Mouse (Mus musculus) cerebellum, adult 9-10 months (tissue): ENCODE data around the gene Fbxo17.
A peak's percentile ranks its signal among the peaks of the same experiment; 100 is the strongest.
"Not testable (repeated sequence)": the region's sequence is repeated elsewhere in the genome, so short reads cannot be mapped to it uniquely, and the experiment has no call there.

Source experiments
- DNase-seq: peaks from one replicate; pipeline ENCODE4 v3.0.0; 2022

Fbxo17 gene

DNA sequence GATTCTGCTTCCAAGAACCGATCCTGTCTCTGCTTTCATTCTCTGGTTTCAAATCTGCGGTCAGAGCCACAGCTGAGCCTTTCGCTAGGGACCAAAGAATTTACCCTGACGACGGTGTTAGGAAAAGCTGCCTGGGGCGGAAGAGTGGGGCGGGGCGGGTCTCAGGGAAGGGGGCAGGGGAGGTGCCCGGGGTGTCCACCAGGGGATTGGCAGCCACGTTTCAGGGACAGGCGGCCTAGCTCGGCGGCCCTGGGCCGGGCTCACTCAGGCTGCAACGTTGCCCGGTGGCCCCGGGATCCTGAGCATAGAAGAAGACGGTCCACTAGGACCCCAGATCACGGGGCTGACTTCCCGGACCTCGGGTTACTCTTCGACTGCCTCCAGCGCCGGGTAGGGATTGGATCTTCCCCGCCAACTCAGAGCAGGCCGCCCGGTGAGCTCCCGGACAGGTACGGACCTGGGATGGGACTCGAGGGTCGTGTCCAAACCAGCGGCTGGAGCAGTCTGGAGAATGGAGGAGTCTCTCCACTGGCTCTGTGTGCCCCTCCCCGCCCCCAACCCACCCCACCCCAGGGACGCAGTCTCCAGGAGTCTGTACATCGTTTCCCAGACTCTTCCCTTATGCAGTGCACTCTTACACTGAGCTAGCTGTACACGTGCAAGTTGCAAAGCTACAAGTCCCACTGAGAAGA lies at the start of gene Fbxo17:
Gene Fbxo17 (plus strand): TSS at position 215 of the 692 bp plus-strand sequence.
- no peak for DNase-seq

DNA sequence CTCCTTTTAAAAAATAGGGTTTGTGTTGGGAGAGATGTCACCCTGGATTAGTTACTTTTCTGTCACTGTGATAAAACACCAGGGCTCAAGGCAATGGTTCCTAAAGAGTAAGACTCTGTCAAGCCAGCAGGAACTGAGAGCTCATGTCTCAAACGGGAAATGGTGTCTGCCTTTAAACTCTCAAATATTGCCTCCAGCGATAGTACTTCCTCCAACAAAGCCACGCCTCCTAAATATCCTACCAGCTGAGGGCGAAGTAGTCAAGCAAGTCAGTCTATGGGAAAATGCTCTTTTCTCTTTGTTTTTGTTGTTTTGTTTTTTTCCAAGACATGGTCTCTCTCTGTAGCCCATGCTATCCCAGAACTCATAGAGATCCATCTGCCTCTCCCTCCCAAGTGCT lies 45.4 kb upstream of the Fbxo17 start:
- DNase-seq: no peak

DNA sequence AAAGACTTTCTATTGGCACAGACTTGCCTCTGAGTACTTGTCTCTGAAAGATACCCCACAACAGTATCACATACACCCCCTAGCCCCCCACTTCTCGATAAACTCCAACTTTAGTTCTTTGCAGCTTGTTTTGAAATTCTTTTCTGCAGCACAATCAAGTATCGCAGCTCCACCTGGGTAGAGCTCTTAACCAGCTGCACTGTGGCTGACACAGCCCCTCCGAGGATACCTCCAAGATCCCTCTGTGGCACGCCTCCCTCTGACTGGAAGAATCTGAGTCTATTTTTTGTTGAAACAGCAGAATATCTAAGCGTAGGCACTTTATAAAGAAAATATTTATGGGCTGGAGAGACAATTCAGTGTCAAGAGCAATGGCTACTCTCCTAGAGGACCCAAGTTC lies 44.3 kb upstream of the Fbxo17 start:
- no peak for DNase-seq

DNA sequence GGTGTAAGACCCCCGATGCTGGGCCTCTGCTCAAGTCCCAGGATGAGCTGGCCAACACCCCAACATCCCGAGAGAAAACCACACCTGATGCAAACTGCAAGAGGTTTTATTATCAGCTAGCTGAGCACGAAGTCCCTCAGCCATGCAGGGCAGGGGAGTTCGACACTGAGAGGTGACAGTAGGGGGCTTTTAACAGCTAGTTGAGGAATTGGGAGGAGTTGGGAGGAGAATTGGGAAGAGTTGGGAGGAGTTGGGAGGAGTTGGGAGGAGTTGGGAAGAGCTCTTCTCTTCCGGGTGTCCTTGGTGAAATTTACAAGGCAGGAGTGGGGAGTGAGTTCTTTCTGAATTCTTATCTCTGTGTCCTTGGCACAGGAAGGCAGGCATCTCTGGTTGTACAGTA lies 43.8 kb upstream of the Fbxo17 start:
- not testable (repeated sequence) for DNase-seq

DNA sequence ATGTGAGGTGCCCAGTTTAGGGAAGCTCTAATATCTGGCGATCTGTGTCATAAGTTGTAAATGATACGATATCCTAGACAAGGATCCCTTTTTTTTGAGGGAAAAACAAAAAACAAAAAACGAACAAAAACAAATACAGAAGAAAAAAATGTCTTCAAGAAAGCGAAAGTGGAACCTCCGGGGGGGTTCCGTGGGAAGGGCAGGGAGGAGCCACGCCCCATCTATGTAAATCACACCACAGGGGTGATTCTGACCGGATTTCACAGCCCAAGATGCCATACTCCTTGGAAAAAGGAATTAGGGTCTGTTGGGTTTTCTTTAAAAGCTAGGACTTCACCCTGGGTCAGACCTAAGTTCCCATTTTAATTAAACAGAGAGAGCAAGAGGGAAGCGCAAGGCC lies 41.6 kb upstream of the Fbxo17 start:
- no peak for DNase-seq

DNA sequence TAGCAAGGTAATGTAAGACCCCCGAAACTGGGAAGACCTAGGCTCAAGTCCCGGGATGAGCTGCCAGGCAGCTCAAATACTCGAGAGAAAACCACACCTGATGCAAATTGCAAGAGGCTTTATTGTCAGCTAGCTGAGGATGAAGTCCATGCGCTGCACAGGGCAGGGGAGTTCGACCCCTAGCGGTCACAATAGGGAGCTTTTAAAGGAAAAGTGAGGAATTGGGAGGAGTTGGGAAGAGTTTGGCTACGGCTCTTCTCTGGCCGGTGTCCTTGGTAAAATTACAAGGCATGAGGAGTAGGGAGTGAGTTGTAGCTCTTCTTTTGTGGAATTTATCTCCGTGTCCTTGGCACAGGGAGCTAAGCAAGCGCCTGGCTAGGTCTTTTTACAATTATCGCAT lies 40.9 kb upstream of the Fbxo17 start:
- DNase-seq: no peak

DNA sequence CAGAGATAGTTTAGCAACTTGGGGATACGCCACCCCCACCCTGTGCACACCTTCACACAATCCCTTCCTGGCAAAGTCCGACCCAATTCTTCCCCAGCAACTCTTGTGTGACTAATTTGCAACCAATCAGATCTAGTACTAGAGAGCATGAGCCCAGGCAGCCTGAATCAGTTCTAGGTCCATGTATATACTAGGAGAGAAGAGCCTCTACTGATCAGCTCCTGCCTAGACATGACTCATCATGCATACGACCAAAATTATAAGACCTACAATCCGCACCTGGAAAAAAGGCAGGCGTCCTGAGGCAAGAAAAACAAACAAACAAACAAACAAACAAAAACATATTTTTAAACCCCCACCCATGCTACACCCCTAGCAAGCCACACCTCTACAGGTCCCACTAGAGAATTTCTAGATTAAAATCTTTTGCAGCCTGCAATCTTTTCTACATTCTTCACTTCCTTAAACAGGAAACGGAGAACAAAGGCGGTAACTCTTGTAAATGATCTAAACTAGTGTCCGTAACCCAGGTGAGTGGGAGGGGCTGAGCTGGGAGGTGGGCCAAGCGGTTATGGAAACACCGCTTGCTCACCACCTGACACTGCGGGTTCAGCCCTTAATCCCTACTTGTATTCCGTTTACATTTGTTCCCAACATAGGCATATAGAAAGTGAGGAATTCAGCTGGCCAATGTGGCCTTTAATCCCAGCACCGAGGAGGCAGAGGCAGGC lies 39.6 kb upstream of the Fbxo17 start:
- DNase-seq: no peak

DNA sequence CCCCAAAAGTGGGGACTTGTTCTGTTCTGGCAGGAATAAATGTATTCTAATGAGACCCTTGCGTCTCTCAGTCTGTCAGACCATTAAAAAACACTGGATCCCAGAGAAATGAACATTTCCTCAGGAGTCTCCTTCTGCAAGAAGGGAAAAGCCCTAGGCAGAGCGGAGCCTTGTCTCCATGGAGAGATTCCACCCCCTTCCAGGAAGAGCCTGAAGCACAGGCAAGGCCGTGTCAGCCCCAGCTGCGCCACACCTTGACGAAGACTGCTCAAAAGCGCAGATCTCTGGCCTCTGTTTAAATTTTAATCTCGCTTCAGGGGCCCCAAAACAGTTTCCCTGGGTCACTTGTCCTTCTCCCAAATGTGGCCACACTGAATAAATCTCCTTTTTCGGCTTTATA lies 39.0 kb upstream of the Fbxo17 start:
- DNase-seq: no peak

DNA sequence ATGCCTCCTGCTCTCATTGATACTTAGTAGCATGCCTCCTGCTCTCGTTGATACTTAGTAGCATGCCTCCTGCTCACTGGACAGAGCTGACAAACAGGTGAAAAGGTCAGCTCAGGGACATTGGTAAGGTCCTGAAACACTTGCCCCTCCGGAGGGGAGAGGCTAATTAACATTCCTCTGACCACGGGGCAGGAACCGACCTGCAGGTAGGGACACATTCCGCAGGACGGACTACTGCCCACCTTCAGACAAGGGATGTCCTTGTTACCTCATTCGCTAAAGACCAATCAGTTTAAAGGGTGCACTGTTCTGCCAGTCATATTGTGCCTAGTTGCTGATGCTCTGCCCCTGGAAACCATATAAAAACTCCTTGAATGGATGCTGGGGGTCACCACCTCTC lies 25.5 kb upstream of the Fbxo17 start:
- DNase-seq: no peak

DNA sequence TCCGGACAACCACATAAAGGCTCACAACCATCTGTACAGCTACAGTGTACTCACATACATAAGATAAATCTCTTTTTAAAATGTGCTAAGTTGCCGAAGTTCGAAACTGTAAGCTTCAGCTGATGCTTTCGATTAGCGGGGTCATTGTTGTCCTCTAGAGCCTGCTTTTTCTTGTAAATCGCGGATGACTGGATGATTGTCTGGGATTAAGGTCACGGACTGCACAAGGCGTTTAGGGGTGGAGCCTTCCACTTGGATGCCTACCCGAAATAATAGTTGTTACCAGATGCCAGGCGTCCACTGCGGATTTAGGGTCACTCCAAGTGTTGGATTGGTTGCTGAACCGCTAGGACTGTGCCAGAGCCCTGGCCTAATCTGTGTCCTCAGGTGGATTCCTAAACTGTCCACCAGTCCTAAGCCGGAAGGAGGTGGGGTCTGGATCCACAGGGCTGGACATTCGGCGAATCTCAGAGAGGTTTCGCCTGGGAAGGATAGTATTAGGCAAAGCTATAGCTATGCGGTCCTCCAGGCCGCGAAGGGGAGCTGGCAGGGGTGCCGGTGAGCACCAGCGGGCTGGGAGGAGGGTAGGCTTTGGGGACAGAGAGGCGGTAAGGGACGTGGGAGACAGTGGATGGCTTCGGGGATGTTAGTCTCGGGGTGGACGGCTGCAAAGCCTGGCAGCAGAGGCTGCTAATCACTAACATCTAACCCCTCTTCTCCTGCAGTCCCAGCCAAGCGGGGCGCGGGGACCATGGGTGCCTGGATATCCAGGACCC lies 23.9 kb upstream of the Fbxo17 start, which contains the start of gene Fbxo27:
Gene Fbxo27 (plus strand): TSS at position 305 of the 776 bp plus-strand sequence.
- peak; percentile 80 for DNase-seq

DNA sequence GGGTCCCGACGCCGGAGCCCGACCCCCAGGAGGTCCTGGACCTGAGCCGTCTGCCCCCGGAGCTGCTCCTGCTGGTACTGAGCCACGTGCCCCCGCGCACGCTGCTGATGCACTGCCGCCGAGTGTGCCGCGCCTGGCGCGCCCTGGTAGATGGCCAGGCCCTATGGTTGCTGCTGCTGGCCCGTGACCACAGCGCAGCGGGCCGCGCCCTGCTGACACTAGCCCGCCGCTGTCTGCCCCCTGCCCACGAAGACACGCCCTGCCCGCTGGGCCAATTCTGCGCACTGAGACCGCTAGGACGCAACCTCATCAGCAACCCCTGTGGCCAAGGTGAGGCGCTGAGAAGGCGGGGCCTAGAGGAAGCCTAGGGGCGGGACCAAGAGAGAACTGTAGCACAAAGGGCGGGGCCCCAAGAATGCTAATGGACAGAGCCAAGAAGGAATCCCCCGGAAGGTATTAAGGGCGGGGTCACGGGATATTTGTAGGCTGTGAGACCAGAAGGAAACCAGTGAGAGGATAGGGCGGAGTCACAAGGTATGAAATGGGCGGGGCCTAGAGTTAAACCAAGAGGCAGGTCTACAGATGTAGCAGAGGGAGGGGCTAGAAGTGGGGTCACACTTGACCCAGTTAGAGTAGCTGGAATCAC lies 23.2 kb upstream of the Fbxo17 start:
- peak; percentile 99 for DNase-seq

DNA sequence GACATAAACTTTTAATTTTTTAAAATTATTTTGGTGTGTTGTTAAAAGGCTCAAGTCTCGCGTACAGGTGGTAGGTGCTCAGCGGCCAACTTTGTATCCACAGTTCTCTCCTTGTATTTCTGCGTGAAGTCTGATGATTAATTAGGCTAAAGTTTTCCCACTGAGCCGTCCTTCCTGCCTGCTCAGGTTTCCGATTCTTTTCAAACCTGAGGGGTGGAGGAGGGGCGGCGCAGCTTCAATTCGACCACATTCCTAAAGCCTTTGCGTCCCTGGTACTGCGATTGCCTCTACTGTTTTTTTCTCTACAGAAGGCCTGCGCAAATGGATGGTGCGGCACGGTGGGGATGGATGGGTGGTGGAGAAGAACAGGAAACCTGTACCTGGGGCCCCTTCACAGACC lies 22.2 kb upstream of the Fbxo17 start:
- peak; percentile 42 for DNase-seq

DNA sequence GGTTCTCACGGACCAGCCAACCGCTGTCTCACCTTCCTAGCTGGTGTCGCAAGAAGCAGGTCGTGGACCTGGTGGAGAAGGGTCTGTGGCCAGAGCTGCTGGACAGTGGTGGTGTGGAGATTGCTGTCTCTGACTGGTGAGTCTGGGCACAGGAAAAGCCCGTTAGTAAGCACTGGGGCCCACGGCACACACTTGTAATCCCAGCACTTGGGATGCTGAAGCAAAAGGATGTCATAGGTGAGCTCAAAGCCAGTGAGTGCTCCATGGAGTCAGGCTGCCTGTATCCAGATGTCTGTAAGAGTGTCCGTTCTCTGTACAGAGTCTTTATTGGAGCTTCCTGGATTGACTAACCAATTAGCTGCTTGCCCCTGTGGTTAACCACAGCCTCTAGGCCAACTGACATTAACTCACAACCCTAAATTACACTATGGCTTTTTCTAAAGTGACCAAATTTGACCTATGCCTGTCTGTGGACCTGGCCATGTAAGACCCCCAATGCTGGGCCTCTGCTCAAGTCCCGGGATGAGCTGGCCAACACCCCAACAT lies 21.6 kb upstream of the Fbxo17 start:
- no peak for DNase-seq

DNA sequence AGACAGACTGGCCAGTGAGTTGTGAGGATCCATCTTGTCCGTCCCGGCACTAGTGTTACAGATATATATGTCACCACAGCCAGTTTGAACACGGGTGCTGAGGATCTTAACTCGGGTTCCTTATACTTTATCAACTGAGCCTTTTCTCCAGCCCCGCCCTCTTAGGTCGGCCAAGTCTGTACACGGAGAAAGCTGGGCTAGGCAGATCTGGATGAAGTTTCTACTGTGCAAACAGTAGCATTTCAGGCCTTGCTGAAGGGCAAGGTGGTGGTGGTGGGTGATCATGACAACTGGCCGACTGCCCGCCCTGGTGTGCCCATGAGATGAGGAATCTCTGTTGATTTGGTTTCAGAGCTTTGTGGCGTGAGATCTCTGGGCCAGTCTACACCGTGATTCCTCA lies 19.3 kb upstream of the Fbxo17 start:
- no peak for DNase-seq

DNA sequence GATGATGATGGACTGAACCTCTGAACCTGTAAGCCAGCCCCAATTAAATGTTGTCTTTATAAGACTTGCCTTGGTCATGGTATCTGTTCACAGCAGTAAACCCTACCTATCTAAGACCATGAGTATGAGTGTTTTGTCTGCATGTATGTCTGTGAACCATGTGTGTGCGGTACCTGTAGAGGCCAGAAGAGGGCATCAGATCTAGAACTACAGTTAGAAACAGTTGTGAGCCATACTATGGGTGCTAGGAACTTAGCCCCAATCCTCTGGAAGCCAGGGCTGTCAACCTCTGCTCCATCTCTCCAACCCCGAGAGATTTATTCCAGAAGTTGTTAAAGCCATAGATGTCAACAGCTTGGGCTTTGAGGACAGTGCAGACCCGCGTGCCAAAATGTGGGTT lies 16.3 kb upstream of the Fbxo17 start:
- DNase-seq: no peak

DNA sequence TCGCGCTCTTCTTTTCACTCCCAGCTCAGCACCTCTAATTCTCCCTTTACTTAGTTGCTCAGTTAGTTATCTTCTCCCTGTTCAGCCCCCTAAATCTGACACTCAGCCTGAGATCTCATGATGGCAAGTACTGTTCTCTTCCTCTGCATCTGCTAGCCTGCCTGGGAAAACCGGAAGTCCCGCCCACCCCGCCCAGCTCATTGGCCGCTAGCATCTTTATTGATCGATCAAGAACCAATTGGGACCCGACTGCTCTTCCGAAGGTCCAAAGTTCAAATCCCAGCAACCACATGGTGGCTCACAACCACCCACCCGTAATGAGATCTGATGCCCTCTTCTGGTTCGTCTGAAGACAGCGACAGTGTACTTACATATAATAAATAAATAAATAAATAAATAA lies 15.3 kb upstream of the Fbxo17 start:
- not testable (repeated sequence) for DNase-seq

DNA sequence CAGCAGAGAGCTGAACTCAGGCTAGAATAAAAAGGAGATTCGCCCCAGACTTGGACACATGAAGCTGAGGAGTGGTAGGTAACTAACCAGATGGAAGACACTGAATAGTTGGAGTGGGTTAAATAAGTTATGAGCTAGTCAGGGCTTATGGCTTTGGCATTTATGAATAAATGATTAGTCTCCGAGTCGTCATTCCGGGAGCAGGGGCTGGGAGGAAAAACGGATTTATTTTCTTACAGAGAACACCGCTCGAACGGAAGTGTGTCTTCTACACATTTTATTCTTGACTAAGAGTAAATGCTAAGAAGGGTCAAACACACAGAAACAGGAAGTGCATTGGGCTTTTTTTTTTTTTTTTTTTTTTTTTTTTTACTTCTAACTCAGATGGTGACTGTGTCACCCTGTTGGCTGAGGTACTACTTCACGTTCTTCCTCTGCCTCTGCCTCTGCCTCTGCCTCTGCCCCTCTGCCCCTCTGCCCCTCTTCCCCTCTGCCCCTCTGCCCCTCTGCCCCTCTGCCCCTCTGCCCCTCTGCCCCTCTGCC lies 13.9 kb upstream of the Fbxo17 start:
- no peak for DNase-seq

DNA sequence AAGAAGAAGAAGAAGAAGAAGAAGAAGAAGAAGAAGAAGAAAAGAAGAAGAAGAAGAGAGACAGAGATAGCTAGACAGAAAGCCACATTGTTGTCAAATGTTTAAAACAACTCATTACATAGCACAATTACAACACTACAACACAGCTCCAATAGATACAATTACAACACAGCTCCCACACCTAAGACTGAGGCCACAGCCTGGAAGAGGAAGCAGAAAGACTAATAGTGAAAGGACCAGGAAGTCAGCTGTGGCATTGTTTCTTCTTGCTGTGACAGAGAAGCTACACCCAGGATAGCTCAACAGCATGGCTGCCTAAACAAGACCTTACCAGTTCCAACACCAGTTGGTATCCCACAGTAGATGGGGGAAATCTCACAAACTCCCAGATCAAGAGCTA lies 7.2 kb upstream of the Fbxo17 start:
- no peak for DNase-seq

DNA sequence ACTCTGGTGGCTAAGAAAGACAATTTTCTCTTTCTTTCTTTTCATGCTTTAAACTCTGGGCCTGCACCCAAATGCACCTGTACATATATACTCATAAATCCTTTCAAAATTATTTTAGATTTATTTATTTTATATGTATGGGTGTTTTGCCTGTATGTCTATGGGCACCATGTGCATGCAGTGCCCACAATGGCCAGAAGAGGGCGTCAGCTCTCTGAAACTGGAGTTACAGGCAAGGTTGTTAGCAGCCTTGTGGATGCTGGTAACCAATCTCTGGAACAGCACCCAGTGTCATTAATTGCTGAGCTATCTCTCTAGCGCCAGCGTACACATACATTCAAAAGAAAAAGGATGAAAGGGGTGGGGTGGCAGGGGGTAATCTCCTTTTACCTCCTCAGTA lies 5.6 kb upstream of the Fbxo17 start:
- DNase-seq: no peak

DNA sequence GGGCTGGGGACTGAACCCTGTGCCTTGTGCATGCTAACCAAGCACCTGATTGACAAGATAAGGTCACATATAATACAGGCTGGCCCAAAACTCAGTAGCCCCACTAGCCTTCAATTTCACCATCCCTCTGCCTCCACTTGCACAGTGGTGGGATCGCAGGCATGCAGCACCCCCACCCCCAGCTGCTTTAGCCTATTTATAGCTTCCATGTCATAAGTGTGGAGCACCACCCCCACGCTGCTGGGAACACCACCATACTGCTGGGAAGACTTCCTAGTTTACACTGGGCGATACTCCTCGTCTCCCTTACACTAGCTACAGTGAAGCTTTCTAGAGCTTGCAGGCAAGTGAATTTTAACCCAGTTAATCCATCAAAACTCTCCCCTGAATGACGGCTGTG lies 1.9 kb upstream of the Fbxo17 start:
- DNase-seq: no peak

DNA sequence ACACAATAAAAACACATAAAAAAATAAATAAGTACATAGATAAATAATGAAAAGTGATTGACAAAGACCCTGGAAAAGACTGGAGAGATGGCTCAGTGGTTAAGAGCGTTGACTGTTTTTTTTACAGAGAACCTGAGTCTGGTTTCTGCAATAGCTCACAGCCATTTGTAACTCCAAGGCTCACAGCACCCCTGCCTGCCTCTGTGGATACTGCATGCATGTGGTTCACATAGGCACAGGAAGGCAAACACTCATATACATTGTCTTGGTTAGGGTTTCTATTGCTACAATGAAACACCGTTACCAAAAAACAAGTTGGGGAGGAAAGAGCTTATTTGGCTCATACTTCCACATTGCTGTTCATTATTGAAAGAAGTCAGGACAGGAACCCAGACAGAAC lies 1.0 kb upstream of the Fbxo17 start:
- DNase-seq: no peak

DNA sequence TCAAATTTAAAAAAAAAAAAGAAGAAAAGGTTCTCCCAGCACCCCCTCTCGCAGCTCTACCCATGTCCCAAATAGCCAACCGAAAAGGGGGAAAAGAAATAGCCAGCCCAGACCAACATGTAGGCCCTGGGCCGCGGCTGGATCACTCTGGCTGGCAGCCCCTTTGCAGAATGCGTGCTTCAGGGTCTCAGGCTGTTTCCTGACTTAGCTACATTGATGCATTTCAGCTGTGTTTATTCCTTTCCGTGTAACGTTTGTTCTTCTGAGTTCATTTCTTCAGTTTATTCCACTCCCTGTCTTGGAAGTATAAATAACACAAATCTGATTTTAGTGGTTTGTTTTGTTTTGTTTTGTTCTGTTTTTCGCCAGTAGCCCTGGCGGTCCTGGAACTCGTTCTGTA lies 1.1 kb downstream of the Fbxo17 start:
- no peak for DNase-seq

DNA sequence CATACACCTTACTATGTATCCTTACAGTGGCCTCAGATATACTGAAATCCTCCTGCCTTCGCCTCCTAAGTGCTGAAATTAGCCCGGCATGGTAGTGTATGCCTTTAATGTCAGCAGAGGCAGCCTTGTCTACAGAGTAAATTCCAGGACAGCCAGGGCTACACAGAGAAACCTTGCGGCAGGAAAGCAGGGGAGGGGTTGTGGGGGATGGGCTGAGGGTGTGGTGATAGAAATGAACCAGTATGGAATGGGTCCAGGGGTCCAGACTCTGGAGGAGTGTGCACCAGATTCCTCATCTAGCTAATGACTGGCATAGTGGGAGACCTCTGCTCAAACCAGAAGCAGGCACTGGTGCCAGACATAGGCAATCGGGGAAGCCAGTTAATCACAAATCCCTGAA lies 2.6 kb downstream of the Fbxo17 start:
- no peak for DNase-seq
